Mouse (Mus musculus) heart, postnatal 0 days (tissue): ENCODE results near the gene Actb.

Experiments used
- CTCF ChIP-seq: IDR thresholded peaks from 2 replicates; pipeline ENCODE4 v1.5.1; 2016; ENCODE audit warnings: antibody characterized with exemption, control low read depth, low read depth
- EP300 ChIP-seq: IDR thresholded peaks from 2 replicates; pipeline ENCODE4 v1.6.1; 2016; ENCODE audit warnings: antibody characterized with exemption, low read depth

DNA sequence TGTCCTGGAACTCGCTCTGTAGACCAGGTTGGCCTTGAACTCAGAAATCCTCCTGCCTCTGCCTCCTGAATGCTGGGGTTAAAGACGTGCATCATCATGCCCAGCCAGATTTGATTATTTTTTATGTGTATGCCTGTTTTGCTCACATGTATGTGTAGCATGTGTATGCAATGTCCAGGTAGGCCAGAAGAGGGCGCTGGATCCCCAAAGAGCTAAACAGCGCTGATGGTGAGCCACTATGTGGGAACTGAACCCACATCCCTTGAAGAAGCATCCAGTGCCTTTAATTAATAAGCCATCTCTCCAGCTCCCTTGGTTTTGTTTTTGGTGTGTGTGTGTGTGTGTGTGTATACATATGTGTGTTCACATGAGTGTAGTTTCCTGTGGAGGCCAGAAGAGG is 50.1 kb downstream of the Actb start:
- TF ChIP-seq CTCF, result no peak
- TF ChIP-seq EP300, result no peak
